Mouse (Mus musculus): ENCODE data around the gene Gm37240. TPM values are rescaled to one million over a fixed set of nuclear protein-coding genes. Genes with fewer than 3 reads are reported as not detected.

Gm37240 gene
- polyA plus RNA-seq, 1 experiment from 2014 or later, result 18.1 TPM

DNA sequence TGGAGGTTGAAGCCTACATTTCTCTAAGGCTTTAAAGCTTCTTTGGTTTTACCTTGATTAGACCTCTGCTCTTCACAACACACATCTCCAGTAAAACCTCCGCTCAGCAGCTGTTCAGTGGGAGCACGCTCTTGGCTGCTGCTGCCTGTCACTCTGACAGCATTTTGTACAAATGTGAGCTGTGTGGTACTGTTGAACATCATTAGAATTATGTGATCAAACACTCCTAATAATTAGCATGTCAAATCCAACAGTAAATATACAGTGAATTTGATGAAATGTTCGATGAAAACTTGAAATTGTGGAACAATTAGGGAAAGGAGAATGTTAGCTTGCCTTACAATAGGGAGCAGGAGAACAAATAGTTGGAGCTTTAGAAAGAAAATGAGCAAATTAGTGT is 32.3 kb downstream of the Gm37240 start:
- no peaks in the 10 kb centered on the region for H3K9me3 ChIP-seq (ENCODE audit: control insufficient read depth, low read length)
- H3K4me2 ChIP-seq (replicated peaks; ENCODE audit: low read depth), result no peak overlapping the region
- ATAC-seq (ENCODE audit: low FRiP score, low TSS enrichment) (no peak), DNase-seq (ENCODE audit: low spot score) (no peak)
- TF ChIP-seq CTCF (IDR thresholded peaks at IDR 0.05; ENCODE audit: low read depth) (no peak), EP300 (optimal IDR thresholded peaks at IDR 0.05) (no peak)
- H3K4me1 ChIP-seq (replicated peaks; ENCODE audit: control insufficient read depth, insufficient read depth), result no peaks in the 10 kb centered on the region
- H3K27ac ChIP-seq (replicated peaks), result no peak overlapping the region
- 89% methylated on average over 3 of the region's 3 CpGs for WGBS
- no peak overlapping the region for H3K9ac ChIP-seq (ENCODE audit: low read length)
- no peaks in the 10 kb centered on the region for H3K27me3 ChIP-seq (ENCODE audit: control insufficient read depth, insufficient read depth, low read length)
- H3K4me3 ChIP-seq (ENCODE audit: low read depth, low read length), result no peak overlapping the region
- H3K36me3 ChIP-seq (ENCODE audit: control insufficient read depth, insufficient read depth, low read length), result no peaks in the 10 kb centered on the region

DNA sequence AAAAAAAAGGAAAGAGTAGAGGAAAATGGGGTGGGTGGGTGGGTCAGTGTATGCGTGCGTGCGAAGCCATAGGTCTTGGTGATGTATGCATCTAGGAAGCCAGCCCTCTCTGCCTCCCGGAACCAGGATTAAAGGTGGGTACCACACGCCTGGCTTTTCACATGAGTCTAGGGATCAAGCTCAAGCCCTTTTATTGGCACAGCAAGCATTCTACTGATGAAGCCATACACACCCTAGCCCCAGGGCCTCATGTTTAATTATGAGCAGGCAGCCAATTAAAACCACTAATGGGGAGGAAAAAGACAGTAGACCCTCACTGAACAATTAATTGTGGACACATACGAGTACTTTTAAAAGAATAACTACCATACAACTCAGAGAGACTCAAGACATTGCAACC is 33.2 kb downstream of the Gm37240 start:
- Histone ChIP-seq H3K4me3 (ENCODE audit: low read depth, low read length) (no peak overlapping the region), H3K9ac (ENCODE audit: low read length) (no peak overlapping the region), H3K4me2 (replicated peaks; ENCODE audit: low read depth) (no peak overlapping the region), H3K4me1 (replicated peaks; ENCODE audit: control insufficient read depth, insufficient read depth) (no peaks in the 10 kb centered on the region), H3K9me3 (ENCODE audit: control insufficient read depth, low read length) (no peaks in the 10 kb centered on the region), H3K27me3 (ENCODE audit: control insufficient read depth, insufficient read depth, low read length) (no peaks in the 10 kb centered on the region), H3K36me3 (ENCODE audit: control insufficient read depth, insufficient read depth, low read length) (no peaks in the 10 kb centered on the region), H3K27ac (replicated peaks) (no peak overlapping the region)
- TF ChIP-seq CTCF (IDR thresholded peaks at IDR 0.05; ENCODE audit: low read depth), result no peak
- no peak for TF ChIP-seq EP300 (optimal IDR thresholded peaks at IDR 0.05)
- DNase-seq (ENCODE audit: low spot score), result no peak
- 84% methylated on average over 6 of the region's 6 CpGs for WGBS
- ATAC-seq (ENCODE audit: low FRiP score, low TSS enrichment), result no peak

DNA sequence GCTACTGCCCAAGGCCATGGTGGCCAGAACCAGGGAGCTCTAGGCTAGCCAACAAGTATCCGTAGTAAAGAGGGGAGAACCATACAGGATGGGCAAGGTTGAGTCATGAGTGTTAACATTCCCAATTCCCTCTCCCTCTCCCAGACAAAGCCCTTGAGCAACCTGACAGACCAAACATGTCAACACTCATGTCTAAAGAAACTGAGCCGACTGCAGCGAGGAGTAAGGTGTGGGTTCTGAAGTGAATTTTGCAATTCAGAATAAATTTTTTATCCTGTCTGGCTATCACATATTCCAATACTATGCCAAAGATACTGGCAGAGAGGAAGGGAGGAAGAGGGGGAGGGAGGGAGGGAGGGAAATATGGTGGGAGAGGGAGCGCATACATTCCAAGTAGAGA is 33.6 kb downstream of the Gm37240 start:
- no peak overlapping the region for H3K27ac ChIP-seq (replicated peaks)
- ATAC-seq (ENCODE audit: low FRiP score, low TSS enrichment) (no peak), DNase-seq (ENCODE audit: low spot score) (no peak)
- no peak overlapping the region for H3K9ac ChIP-seq (ENCODE audit: low read length)
- H3K27me3 ChIP-seq (ENCODE audit: control insufficient read depth, insufficient read depth, low read length), result no peaks in the 10 kb centered on the region
- H3K9me3 ChIP-seq (ENCODE audit: control insufficient read depth, low read length), result no peaks in the 10 kb centered on the region
- H3K4me2 ChIP-seq (replicated peaks; ENCODE audit: low read depth), result no peak overlapping the region
- TF ChIP-seq CTCF (IDR thresholded peaks at IDR 0.05; ENCODE audit: low read depth) (no peak), EP300 (optimal IDR thresholded peaks at IDR 0.05) (no peak)
- H3K4me1 ChIP-seq (replicated peaks; ENCODE audit: control insufficient read depth, insufficient read depth), result no peaks in the 10 kb centered on the region
- no peak overlapping the region for H3K4me3 ChIP-seq (ENCODE audit: low read depth, low read length)
- H3K36me3 ChIP-seq (ENCODE audit: control insufficient read depth, insufficient read depth, low read length), result no peaks in the 10 kb centered on the region
- WGBS, result 66% methylated on average over 4 of the region's 4 CpGs

DNA sequence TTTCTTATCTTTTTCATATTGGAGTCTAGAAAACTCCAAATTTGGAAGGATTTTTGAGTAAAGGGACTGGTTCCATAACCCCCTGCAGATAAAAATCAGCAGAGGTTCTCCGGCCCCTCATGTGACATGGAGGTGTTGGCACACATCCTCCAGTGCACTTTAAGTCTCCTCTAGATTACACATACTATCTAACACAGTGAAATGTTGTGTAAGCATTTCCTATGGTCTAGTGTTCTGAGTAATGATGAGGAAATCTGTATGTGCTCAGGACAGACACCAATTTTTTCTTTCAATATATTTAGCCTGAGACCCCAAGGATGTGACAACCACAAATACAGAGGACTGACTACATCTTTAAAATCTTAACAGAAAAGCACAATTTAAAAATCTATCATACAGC is 37.2 kb downstream of the Gm37240 start:
- H3K27me3 ChIP-seq (ENCODE audit: control insufficient read depth, insufficient read depth, low read length), result no peaks in the 10 kb centered on the region
- H3K36me3 ChIP-seq (ENCODE audit: control insufficient read depth, insufficient read depth, low read length), result no peaks in the 10 kb centered on the region
- H3K9me3 ChIP-seq (ENCODE audit: control insufficient read depth, low read length), result no peaks in the 10 kb centered on the region
- no peak overlapping the region for H3K27ac ChIP-seq (replicated peaks)
- no peak overlapping the region for H3K4me2 ChIP-seq (replicated peaks; ENCODE audit: low read depth)
- ATAC-seq (ENCODE audit: low FRiP score, low TSS enrichment) (no peak), DNase-seq (ENCODE audit: low spot score) (no peak)
- TF ChIP-seq CTCF (IDR thresholded peaks at IDR 0.05; ENCODE audit: low read depth), result no peak
- no peak for TF ChIP-seq EP300 (optimal IDR thresholded peaks at IDR 0.05)
- no peaks in the 10 kb centered on the region for H3K4me1 ChIP-seq (replicated peaks; ENCODE audit: control insufficient read depth, insufficient read depth)
- WGBS, result 67% methylated on average over 1 of the region's 1 CpGs
- H3K4me3 ChIP-seq (ENCODE audit: low read depth, low read length), result no peak overlapping the region
- no peak overlapping the region for H3K9ac ChIP-seq (ENCODE audit: low read length)

DNA sequence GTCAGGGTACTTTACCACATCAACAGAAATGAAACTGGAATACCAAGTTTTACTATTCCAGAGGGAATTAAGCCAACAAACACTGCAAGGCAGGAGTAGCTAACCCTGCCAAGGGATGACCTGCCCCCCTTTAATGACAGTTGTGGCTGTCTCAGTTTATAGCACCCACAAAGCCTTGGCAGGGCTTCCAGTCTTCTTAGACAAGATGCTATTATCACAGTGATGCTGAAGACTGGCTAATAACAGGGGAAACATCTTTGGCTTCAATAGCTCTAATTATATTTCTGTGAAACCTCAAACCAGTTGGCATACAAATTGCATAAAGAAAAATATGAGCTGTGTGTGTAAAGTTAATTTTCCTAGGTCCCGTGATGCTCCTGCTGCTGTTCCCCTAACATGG is 41.0 kb downstream of the Gm37240 start:
- Histone ChIP-seq H3K36me3 (ENCODE audit: control insufficient read depth, insufficient read depth, low read length) (no peaks in the 10 kb centered on the region), H3K4me2 (replicated peaks; ENCODE audit: low read depth) (no peak overlapping the region), H3K27me3 (ENCODE audit: control insufficient read depth, insufficient read depth, low read length) (no peaks in the 10 kb centered on the region), H3K27ac (replicated peaks) (no peak overlapping the region), H3K9ac (ENCODE audit: low read length) (no peak overlapping the region), H3K9me3 (ENCODE audit: control insufficient read depth, low read length) (no peaks in the 10 kb centered on the region), H3K4me1 (replicated peaks; ENCODE audit: control insufficient read depth, insufficient read depth) (0 out of 2 replicates have a peak, but pooled peaks cover 3% of the 10 kb centered on the region), H3K4me3 (ENCODE audit: low read depth, low read length) (no peak overlapping the region)
- DNase-seq (ENCODE audit: low spot score) (no peak), ATAC-seq (ENCODE audit: low FRiP score, low TSS enrichment) (no peak)
- WGBS, result 86% methylated on average over 1 of the region's 1 CpGs
- TF ChIP-seq CTCF (IDR thresholded peaks at IDR 0.05; ENCODE audit: low read depth) (no peak), EP300 (optimal IDR thresholded peaks at IDR 0.05) (no peak)

DNA sequence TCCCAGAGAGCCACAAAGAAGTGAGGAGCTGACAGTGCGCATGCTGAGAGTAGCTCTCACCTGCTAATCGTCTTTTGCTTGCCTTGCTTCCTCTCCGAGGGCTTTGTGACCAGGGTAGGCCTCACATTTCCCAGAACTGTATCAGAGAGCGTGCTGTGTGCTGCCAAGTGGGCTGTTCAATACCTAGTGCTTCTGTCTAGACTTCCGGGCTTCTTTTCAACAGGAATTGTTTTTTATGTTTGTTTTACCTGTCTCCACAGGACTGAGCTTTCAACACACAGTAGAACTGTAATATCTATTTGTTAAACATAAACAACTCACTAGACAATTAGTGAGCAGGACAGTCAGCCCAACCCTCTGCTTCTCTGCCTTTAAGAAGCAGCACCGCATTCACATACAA is 42.0 kb downstream of the Gm37240 start:
- H3K27ac ChIP-seq (replicated peaks), result peak overlapping the region; percentile 35; the same call in 1 of the 2 replicates
- ATAC-seq (ENCODE audit: low FRiP score, low TSS enrichment), result peak; percentile 77; the same call in 1 of the 2 replicates
- H3K27me3 ChIP-seq (ENCODE audit: control insufficient read depth, insufficient read depth, low read length), result no peaks in the 10 kb centered on the region
- no peaks in the 10 kb centered on the region for H3K36me3 ChIP-seq (ENCODE audit: control insufficient read depth, insufficient read depth, low read length)
- 42% methylated on average over 6 of the region's 6 CpGs for WGBS
- 0 out of 2 replicates have a peak, but pooled peaks cover 3% of the 10 kb centered on the region for H3K4me1 ChIP-seq (replicated peaks; ENCODE audit: control insufficient read depth, insufficient read depth)
- H3K9ac ChIP-seq (ENCODE audit: low read length), result no peak overlapping the region
- H3K9me3 ChIP-seq (ENCODE audit: control insufficient read depth, low read length), result no peaks in the 10 kb centered on the region
- no peak overlapping the region for H3K4me2 ChIP-seq (replicated peaks; ENCODE audit: low read depth)
- TF ChIP-seq CTCF (IDR thresholded peaks at IDR 0.05; ENCODE audit: low read depth), result no peak
- TF ChIP-seq EP300 (optimal IDR thresholded peaks at IDR 0.05), result no peak
- DNase-seq (ENCODE audit: low spot score), result peak; percentile 39
- H3K4me3 ChIP-seq (ENCODE audit: low read depth, low read length), result no peak overlapping the region
